Mouse (Mus musculus): ENCODE data around the gene Tpp1. TPM values are rescaled to one million over a fixed set of nuclear protein-coding genes. Genes with fewer than 3 reads are reported as not detected.

The Tpp1 gene
- polyA plus RNA-seq, 1 experiment from 2014 or later = 41.7 TPM

DNA sequence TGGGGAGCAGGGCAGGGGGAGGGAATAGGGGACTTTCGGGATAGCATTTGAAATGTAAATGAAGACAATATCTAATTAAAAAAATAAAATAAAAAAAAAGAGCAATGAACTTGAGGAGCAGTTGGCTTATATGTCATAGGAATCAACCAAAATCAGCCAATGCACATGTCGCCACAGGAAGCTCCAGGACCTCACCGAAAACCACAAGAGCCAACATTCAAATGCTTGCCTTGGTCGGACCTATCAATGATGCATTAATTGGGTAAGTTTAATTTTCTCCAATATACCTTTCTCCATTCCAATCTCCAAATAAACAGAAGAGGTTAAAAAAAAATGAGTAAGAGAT lies 25.1 kb downstream of the Tpp1 start:
- 97% methylated on average over 4 of the region's 4 CpGs for WGBS
- H3K4me1 ChIP-seq (ENCODE audit: control insufficient read depth, insufficient read depth, low read length) = no peaks in the 10 kb centered on the region
- no peak overlapping the region for H3K27ac ChIP-seq (replicated peaks; ENCODE audit: low read depth, low read length)
- H3K9me3 ChIP-seq (ENCODE audit: control insufficient read depth, low read length) = no peaks in the 10 kb centered on the region
- no peak overlapping the region for H3K4me2 ChIP-seq (ENCODE audit: low read depth, severe bottlenecking)
- ATAC-seq (ENCODE audit: insufficient number of reproducible peaks, low FRiP score, low TSS enrichment, low read depth) = no peak
- no peak overlapping the region for H3K4me3 ChIP-seq (ENCODE audit: low read depth, low read length)
- no peaks in the 10 kb centered on the region for H3K27me3 ChIP-seq (ENCODE audit: control insufficient read depth, insufficient read depth, low read length)
- DNase-seq (ENCODE audit: low spot score) = no peak
- no peak overlapping the region for H3K9ac ChIP-seq (ENCODE audit: low read length)
- H3K36me3 ChIP-seq (ENCODE audit: control insufficient read depth, insufficient read depth, low read length) = no peaks in the 10 kb centered on the region

- no peak overlapping the region for H3K9ac ChIP-seq (ENCODE audit: low read length)
- no peaks in the 10 kb centered on the region for H3K27me3 ChIP-seq (ENCODE audit: control insufficient read depth, insufficient read depth, low read length)
- WGBS = 83% methylated on average over 4 of the region's 4 CpGs
- DNase-seq (ENCODE audit: low spot score) (peak; percentile 39), ATAC-seq (ENCODE audit: insufficient number of reproducible peaks, low FRiP score, low TSS enrichment, low read depth) (peak; percentile 65; the same call in 1 of the 2 replicates)
- no peak overlapping the region for H3K4me2 ChIP-seq (ENCODE audit: low read depth, severe bottlenecking)
- no peak overlapping the region for H3K4me3 ChIP-seq (ENCODE audit: low read depth, low read length)
- no peaks in the 10 kb centered on the region for H3K4me1 ChIP-seq (ENCODE audit: control insufficient read depth, insufficient read depth, low read length)
- no peaks in the 10 kb centered on the region for H3K36me3 ChIP-seq (ENCODE audit: control insufficient read depth, insufficient read depth, low read length)
- no peaks in the 10 kb centered on the region for H3K9me3 ChIP-seq (ENCODE audit: control insufficient read depth, low read length)
- no peak overlapping the region for H3K27ac ChIP-seq (replicated peaks; ENCODE audit: low read depth, low read length)
Observed at GRCm38 (mm10) chr7:105726144-105726979, 25.7 kb downstream of the Tpp1 start.

- DNase-seq (ENCODE audit: low spot score) = no peak
- 77% methylated on average over 2 of the region's 2 CpGs for WGBS
- Histone ChIP-seq H3K27me3 (ENCODE audit: control insufficient read depth, insufficient read depth, low read length) (no peaks in the 10 kb centered on the region), H3K9me3 (ENCODE audit: control insufficient read depth, low read length) (no peaks in the 10 kb centered on the region), H3K9ac (ENCODE audit: low read length) (no peak overlapping the region), H3K27ac (replicated peaks; ENCODE audit: low read depth, low read length) (no peak overlapping the region), H3K4me2 (ENCODE audit: low read depth, severe bottlenecking) (no peak overlapping the region), H3K4me3 (ENCODE audit: low read depth, low read length) (no peak overlapping the region), H3K36me3 (ENCODE audit: control insufficient read depth, insufficient read depth, low read length) (no peaks in the 10 kb centered on the region), H3K4me1 (ENCODE audit: control insufficient read depth, insufficient read depth, low read length) (no peaks in the 10 kb centered on the region)
- ATAC-seq (ENCODE audit: insufficient number of reproducible peaks, low FRiP score, low TSS enrichment, low read depth) = no peak
Observed at GRCm38 (mm10) chr7:105721916-105722315, 30.1 kb downstream of the Tpp1 start.

DNA sequence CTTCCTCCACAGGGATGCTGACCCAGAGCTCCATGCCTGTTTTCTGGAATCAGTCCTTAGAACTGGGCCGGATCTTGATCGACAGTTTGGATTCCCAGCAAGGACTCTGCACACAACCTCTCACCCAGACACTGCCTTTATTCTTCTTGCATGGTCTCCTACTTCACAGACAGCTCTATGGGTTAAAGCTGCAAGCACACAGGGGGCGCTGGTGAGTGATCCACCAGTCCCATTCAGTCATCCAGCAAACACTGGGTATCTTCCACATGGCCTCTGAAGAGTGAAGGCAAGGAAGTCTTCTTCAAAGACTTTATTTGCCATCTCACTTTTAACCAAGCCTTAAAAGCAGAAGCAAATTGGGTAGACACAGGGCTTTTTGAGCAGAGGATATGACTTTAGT lies 36.7 kb downstream of the Tpp1 start:
- ATAC-seq (ENCODE audit: insufficient number of reproducible peaks, low FRiP score, low TSS enrichment, low read depth) (no peak), DNase-seq (ENCODE audit: low spot score) (no peak)
- no peaks in the 10 kb centered on the region for H3K27me3 ChIP-seq (ENCODE audit: control insufficient read depth, insufficient read depth, low read length)
- WGBS = 62% methylated on average over 3 of the region's 3 CpGs
- H3K9ac ChIP-seq (ENCODE audit: low read length) = no peak overlapping the region
- no peak overlapping the region for H3K4me3 ChIP-seq (ENCODE audit: low read depth, low read length)
- no peaks in the 10 kb centered on the region for H3K9me3 ChIP-seq (ENCODE audit: control insufficient read depth, low read length)
- no peak overlapping the region for H3K4me2 ChIP-seq (ENCODE audit: low read depth, severe bottlenecking)
- H3K36me3 ChIP-seq (ENCODE audit: control insufficient read depth, insufficient read depth, low read length) = no peaks in the 10 kb centered on the region
- no peak overlapping the region for H3K27ac ChIP-seq (replicated peaks; ENCODE audit: low read depth, low read length)
- H3K4me1 ChIP-seq (ENCODE audit: control insufficient read depth, insufficient read depth, low read length) = no peaks in the 10 kb centered on the region

GRCm38 (mm10) chr7:105708733-105709132 lies 43.3 kb downstream of the Tpp1 start:
- Histone ChIP-seq H3K27ac (replicated peaks; ENCODE audit: low read depth, low read length) (no peak overlapping the region), H3K9ac (ENCODE audit: low read length) (no peak overlapping the region), H3K27me3 (ENCODE audit: control insufficient read depth, insufficient read depth, low read length) (no peaks in the 10 kb centered on the region), H3K4me3 (ENCODE audit: low read depth, low read length) (no peak overlapping the region), H3K36me3 (ENCODE audit: control insufficient read depth, insufficient read depth, low read length) (no peaks in the 10 kb centered on the region), H3K9me3 (ENCODE audit: control insufficient read depth, low read length) (no peaks in the 10 kb centered on the region), H3K4me2 (ENCODE audit: low read depth, severe bottlenecking) (no peak overlapping the region), H3K4me1 (ENCODE audit: control insufficient read depth, insufficient read depth, low read length) (no peaks in the 10 kb centered on the region)
- ATAC-seq (ENCODE audit: insufficient number of reproducible peaks, low FRiP score, low TSS enrichment, low read depth) (no peak), DNase-seq (ENCODE audit: low spot score) (no peak)
- 88% methylated on average over 5 of the region's 5 CpGs for WGBS

DNA sequence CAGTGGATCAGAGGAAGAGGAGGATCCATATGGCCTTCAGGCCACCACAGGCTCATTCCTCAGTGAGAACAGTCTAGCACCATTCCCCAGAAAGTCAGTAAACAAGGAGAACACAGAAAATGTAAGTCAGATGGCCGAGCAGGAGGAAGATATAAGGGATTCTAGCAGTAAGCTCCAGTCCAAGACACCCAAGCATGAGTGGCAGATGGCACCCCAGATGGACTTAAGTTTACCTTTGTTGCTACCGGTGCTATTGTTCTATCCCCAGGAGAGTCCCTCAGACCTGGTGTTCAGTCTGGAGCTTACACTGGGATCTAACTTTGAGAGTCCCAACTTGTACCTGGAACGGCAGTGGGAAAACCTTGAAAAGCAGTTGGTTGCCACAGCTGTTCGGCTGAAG lies 48.2 kb downstream of the Tpp1 start:
- H3K27ac ChIP-seq (replicated peaks; ENCODE audit: low read depth, low read length) = no peak overlapping the region
- 90% methylated on average over 4 of the region's 4 CpGs for WGBS
- DNase-seq (ENCODE audit: low spot score) = no peak
- no peak overlapping the region for H3K4me3 ChIP-seq (ENCODE audit: low read depth, low read length)
- no peak overlapping the region for H3K9ac ChIP-seq (ENCODE audit: low read length)
- no peak overlapping the region for H3K4me2 ChIP-seq (ENCODE audit: low read depth, severe bottlenecking)
- no peaks in the 10 kb centered on the region for H3K27me3 ChIP-seq (ENCODE audit: control insufficient read depth, insufficient read depth, low read length)
- no peaks in the 10 kb centered on the region for H3K36me3 ChIP-seq (ENCODE audit: control insufficient read depth, insufficient read depth, low read length)
- H3K4me1 ChIP-seq (ENCODE audit: control insufficient read depth, insufficient read depth, low read length) = no peaks in the 10 kb centered on the region
- no peaks in the 10 kb centered on the region for H3K9me3 ChIP-seq (ENCODE audit: control insufficient read depth, low read length)
- ATAC-seq (ENCODE audit: insufficient number of reproducible peaks, low FRiP score, low TSS enrichment, low read depth) = no peak

- no peak overlapping the region for H3K9ac ChIP-seq (ENCODE audit: low read length)
- H3K27ac ChIP-seq (replicated peaks; ENCODE audit: low read depth, low read length) = no peak overlapping the region
- no peaks in the 10 kb centered on the region for H3K9me3 ChIP-seq (ENCODE audit: control insufficient read depth, low read length)
- no peaks in the 10 kb centered on the region for H3K36me3 ChIP-seq (ENCODE audit: control insufficient read depth, insufficient read depth, low read length)
- H3K4me2 ChIP-seq (ENCODE audit: low read depth, severe bottlenecking) = no peak overlapping the region
- DNase-seq (ENCODE audit: low spot score) (no peak), ATAC-seq (ENCODE audit: insufficient number of reproducible peaks, low FRiP score, low TSS enrichment, low read depth) (no peak)
- H3K4me3 ChIP-seq (ENCODE audit: low read depth, low read length) = no peak overlapping the region
- H3K4me1 ChIP-seq (ENCODE audit: control insufficient read depth, insufficient read depth, low read length) = no peaks in the 10 kb centered on the region
- 84% methylated on average over 16 of the region's 16 CpGs for WGBS
- no peaks in the 10 kb centered on the region for H3K27me3 ChIP-seq (ENCODE audit: control insufficient read depth, insufficient read depth, low read length)
Observed at GRCm38 (mm10) chr7:105703184-105703583, 48.9 kb downstream of the Tpp1 start.
